Mouse (Mus musculus) bone marrow, adult 2 months (tissue): ENCODE results near the gene Map3k14. TPM values are rescaled to one million over a fixed set of nuclear protein-coding genes. Genes with fewer than 3 reads are reported as not detected.

Source experiments
- H3K27ac ChIP-seq: fragments of 200-500 bp; 2 replicates; pipeline ENCODE4 v1.5.1; 2012; ENCODE audit warnings: low read depth, mild to moderate bottlenecking, control low read depth, inconsistent platforms, low read length; ENCODE audit not compliant: control insufficient read depth, poor library complexity, insufficient read depth
- H3K4me1 ChIP-seq: fragments of 200-500 bp; 2 replicates; pipeline ENCODE4 v1.6.1; 2011; ENCODE audit warnings: low read length; ENCODE audit not compliant: control insufficient read depth, insufficient read depth
- H3K4me3 ChIP-seq: fragments of 200-500 bp; replicated peaks from 2 replicates; pipeline ENCODE3; 2011; ENCODE audit warnings: mild to moderate bottlenecking, low read depth, low read length, control low read depth; ENCODE audit not compliant: control insufficient read depth
- CTCF ChIP-seq: fragments of 200-500 bp; IDR thresholded peaks from 2 replicates; pipeline ENCODE4 v1.5.1; 2011; ENCODE audit warnings: low read length, control low read depth; ENCODE audit not compliant: control insufficient read depth, insufficient read depth
- POLR2A ChIP-seq: fragments of 200-500 bp; IDR thresholded peaks from 2 replicates; pipeline ENCODE4 v1.6.1; 2011; ENCODE audit warnings: low read depth, mild to moderate bottlenecking, control low read depth, low read length, borderline replicate concordance; ENCODE audit not compliant: control insufficient read depth
- WGBS: fragments of 180-500 bp; shearing (Covaris S2); methylation state at CpG from one replicate; pipeline ENCODE4 v1.1.7; 2018; 5-methylcytosine and 5-hydroxymethylcytosine counted together
- polyA plus RNA-seq: library from polyadenylated mRNA; stranded (reverse); fragments of >200 nt; gene quantifications from 2 replicates; pipeline ENCODE4 v1.2.4, GENCODE M21; 2011; ENCODE audit warnings: low replicate concordance; ENCODE audit not compliant: missing spikeins, insufficient read depth, insufficient read length

The Map3k14 gene
- polyA plus RNA-seq, 1 experiment: 12.1 TPM

DNA sequence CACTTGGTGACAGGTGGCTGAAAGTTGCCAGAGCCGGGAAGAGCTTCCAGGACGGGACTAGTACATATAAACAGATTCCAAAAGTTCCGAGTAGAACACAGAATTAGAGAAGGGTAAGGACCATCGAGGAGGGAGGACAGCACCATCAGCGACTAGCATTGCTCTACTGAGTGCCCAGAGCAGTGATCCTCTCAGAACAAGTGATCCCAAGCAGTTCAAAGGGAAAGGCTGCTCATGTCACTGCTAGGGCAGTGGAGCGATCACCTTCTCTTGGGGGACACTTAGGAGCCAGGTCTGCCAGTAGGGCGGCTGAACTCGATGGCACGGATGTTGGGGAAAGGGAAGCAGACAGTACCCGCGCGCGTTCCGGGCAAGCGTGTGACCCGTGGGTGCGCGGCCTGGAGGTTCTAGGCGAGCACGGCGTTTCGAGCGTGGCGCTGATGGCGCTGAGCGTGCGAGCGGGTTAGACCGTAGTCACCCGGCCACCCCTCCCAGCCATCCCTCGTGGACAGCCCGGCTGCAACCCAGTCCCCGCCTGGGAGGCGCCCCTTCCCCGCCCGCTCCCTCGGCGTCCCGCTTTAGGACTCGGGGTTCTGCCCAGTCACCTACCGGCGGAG is 435 bp downstream of the Map3k14 start:
- H3K27ac ChIP-seq: peak overlapping the region; percentile 63
- peak; percentile 88; the same call in 1 of the 2 replicates for TF ChIP-seq POLR2A
- TF ChIP-seq CTCF: no peak
- H3K4me3 ChIP-seq: peak overlapping the region; percentile 85
- peaks cover 7% of the 10 kb centered on the region; the same call in 1 of the 2 replicates for H3K4me1 ChIP-seq
- WGBS: under 1% methylated on average over 41 of the region's 42 CpGs

DNA sequence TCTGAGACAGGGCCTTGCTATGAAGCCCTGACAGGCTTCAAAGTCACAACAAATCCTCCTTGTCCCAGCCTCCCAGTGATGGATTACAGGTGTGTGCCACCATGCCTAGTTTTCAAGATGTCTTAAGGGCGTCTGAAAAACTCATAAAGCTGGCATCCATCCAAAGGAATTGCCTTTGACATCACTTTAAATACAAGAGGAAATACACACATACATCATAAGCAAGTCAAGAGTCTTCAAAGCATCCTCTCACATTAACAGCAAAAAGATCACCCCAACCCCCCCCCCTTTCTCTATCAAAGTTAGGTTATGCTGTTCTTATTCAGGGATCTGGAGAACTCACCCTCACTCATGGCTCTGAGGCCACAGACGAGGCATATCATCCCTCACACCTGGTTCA is 1.4 kb downstream of the Map3k14 start:
- TF ChIP-seq CTCF: no peak
- TF ChIP-seq POLR2A: no peak
- peak overlapping the region; percentile 21 for H3K4me3 ChIP-seq
- H3K27ac ChIP-seq: no peak overlapping the region
- peaks cover 10% of the 10 kb centered on the region for H3K4me1 ChIP-seq
- 22% methylated on average over 2 of the region's 2 CpGs for WGBS

DNA sequence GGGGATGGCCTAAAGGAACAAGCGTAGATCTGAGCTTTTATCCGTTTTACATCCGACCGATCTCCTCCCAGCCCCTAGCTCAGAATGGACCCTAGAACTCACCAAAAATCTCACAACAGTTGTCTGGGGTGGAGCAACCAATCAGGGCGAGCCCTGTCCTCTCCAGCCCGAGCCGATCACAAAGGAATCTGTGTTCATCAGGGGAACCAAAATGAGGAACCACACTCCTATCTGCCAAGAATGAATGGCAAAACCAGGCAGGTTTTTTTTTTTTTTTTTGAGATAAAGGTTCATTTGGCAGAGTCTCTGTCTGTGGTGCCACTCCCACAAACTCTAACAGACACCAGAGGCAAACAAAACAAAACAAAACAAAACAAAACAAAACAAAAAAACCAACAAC is 2.1 kb downstream of the Map3k14 start:
- TF ChIP-seq POLR2A (no peak), CTCF (no peak)
- peaks cover 10% of the 10 kb centered on the region for H3K4me1 ChIP-seq
- H3K27ac ChIP-seq: peak overlapping the region; percentile 50
- peak overlapping the region; percentile 57 for H3K4me3 ChIP-seq
- WGBS: 3% methylated on average over 7 of the region's 7 CpGs

DNA sequence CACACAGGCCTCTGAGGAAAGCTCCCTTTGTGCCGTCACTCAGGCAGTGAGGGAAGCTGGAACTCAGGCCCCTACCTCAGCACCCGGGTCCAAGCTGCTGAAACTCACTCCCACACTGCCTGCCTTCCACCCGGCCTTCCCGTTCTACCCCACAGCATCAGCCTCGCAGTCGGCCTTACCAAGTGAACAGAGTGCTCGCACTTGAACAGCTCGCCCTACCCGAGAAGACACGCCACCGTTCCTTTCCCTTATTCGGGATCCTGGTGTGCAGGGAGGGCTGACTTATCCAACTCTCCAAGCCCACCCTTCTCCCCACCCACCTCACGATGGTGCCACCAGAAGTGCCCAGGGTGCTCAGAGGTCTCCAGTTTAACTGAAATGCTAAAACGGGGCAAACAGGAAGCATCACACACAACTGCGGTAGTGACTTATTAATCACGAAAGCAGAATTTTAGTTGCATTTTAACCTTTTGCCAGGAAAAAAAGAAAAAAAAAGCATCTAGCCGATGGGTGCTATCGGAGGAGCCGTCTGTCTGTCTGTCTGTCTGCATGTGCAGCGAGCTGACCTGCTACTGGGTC is 2.8 kb downstream of the Map3k14 start:
- Histone ChIP-seq H3K4me1 (peaks cover 10% of the 10 kb centered on the region), H3K4me3 (peak overlapping the region; percentile 54), H3K27ac (peak overlapping the region; percentile 43)
- 4% methylated on average over 20 of the region's 20 CpGs for WGBS
- TF ChIP-seq CTCF (no peak), POLR2A (no peak)

DNA sequence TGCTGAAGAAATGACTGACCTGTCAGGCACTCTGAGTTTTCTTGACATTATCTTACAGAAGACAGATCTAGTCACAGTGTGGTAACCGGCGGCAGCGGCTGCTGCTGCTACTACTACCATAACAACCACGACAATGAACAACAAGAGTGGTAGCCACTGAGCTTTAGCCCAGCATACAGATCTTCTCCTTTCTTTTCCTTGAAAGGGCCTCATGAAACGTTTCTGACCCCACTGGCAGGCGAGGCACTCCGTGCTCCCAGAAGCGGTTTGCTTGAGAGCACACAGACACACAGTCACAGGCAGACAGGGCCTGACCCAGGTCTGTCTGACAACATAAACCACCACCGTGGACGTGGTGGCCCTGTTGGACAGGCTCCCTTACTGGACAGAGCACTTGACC is 3.7 kb downstream of the Map3k14 start:
- Histone ChIP-seq H3K4me1 (peaks cover 14% of the 10 kb centered on the region), H3K27ac (peak overlapping the region; percentile 86), H3K4me3 (peak overlapping the region; percentile 42)
- 11% methylated on average over 10 of the region's 10 CpGs for whole genome bisulfite sequencing
- no peak for TF ChIP-seq POLR2A
- no peak for TF ChIP-seq CTCF

DNA sequence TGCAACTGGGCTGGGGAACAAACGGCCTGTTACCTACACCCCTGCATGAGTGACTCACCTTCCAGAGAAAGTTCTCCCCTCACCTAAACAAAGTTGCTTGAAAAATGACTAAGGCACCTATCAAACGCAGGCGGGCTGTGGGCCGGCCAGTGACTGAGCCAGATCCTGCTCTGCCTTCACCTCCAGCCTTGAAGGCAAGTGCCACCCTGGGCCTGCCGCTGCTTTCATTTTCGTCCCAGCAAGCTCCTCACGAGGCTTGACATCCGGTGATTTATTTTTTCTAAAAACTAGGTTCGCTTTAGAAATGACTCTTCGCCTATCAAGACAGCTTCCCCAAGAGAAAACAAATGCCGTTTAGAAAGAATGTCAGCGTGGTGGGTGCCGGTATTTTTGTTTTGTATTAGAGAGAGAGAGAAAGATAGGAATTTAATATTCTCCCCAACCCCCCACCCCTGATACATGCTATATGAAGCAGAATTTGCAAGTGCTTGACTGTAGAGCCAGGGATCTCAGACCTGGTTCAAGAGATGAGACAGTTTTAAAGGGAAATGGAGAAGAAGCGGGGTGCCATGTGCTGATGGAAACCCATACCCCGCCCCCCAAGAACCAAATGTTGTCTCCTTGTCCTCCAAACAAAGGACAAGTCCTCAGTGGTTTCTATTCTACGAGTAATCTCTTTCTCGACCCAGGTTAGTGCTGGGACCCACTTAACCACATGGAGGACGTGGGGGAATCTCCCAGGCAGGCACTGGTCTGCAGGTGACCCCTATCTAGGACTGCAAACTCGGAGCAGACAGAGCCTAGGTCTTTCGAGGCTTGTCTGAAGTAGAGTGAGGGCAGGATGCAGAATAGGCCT is 4.6 kb downstream of the Map3k14 start:
- peak overlapping the region; percentile 86 for H3K27ac ChIP-seq
- peaks cover 15% of the 10 kb centered on the region for H3K4me1 ChIP-seq
- 4% methylated on average over 20 of the region's 20 CpGs for WGBS
- TF ChIP-seq POLR2A (peak; percentile 47; the same call in 1 of the 2 replicates), CTCF (no peak)
- peak overlapping the region; percentile 41 for H3K4me3 ChIP-seq

DNA sequence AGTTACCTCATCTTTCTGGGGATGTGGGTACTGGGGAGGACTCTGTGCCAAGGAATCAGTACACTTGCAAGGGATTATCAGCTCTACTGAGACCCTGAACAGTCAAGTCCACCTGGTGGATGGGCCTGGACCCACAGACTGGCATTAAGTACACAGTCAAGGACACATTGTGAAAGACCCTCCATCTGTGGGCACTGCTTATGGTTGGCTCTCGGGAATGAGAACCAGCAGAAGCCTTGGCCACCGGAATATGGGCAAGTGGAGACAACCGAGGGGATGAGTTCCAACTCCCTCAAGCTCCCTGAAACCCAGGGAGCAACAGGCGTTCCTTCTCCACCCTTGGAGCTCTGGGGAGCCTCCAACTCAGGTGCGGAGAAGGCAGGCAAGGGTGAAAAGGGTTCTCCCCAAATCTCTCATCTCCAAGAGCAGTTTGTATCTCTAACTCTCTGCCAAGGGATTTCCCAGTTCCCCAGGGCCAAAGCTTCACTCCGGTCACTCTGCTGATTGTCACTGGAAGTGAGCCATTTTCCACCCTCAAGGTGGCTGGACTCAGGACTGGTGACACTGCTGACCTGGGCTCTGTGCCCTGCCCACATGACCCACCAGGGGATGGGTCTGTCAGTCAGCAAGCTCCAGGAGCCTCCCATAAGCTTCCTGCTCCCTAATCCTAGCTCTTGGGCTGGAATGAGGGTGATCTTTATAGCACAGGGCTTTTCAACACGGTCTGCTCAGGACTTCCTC is 5.4 kb downstream of the Map3k14 start:
- WGBS: 65% methylated on average over 7 of the region's 7 CpGs
- Histone ChIP-seq H3K4me1 (peaks cover 18% of the 10 kb centered on the region), H3K27ac (peak overlapping the region; percentile 86), H3K4me3 (peak overlapping the region; percentile 41)
- TF ChIP-seq CTCF: no peak
- no peak for TF ChIP-seq POLR2A

DNA sequence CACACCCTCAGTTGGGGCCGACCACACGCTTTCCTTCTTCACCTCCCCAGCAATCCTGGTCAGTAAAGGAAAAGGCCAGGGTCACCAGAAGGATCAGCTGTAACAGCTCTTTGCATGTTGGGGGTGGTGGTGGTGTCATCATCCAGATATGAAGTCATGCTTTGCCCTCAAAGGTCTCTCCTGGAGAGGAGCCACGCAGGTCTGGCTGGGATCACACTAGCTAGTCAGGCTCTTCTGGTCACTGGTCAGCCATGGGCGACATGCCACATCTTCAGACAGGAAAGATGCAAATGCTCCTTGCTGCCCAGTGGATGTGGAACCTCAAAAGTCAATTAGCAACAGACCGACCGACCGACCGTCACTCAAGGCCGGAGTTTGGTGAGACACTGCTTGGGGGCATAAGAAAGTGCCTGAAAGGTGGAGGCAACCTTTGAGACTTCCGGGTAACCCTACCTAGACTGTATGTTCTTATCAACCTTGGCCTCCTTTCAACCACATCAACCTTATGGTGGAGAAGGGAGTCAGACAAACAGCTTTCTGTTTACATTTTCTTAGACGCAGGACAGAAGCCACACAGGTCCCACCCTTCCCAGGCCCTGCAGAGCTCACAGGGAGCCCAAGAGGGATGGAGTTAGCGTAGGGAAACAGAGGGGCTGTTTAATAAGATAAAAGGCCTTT is 6.6 kb downstream of the Map3k14 start:
- whole genome bisulfite sequencing: 79% methylated on average over 12 of the region's 12 CpGs
- Histone ChIP-seq H3K4me1 (peaks cover 21% of the 10 kb centered on the region), H3K4me3 (no peak overlapping the region), H3K27ac (no peak overlapping the region)
- TF ChIP-seq POLR2A: no peak
- no peak for TF ChIP-seq CTCF
